19 mouse cellular contexts compared by ENCODE assay signal in the genomic region with DNA sequence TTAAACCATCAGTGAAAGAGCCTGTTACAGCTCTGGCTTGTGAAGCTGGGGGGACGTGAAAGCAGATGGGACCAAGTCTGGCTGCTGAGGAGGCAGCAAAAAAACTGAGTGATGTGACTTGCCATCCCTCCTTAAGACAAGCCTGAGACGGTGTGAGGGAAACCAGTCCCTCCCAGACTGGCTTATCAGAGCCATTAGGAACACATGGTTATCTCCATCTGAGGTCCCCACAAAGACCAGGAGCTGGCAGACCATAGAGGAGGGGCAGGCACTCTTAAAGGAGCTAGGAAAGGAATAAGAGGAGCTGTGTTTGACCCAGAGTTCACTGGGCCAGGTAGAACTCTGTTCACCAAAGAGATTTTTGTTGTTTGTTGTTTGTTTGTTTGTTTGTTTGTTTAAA. TPM values are rescaled to one million over a fixed set of nuclear protein-coding genes. Genes with fewer than 3 reads are reported as not detected.
DNase-seq lines count a peak whose midpoint lies in the region; ATAC-seq and TF ChIP-seq lines count a peak whose summit lies in the region.
"Had no signal": no experiment of that assay in that cellular context is flagged by ENCODE, and none has a peak within 500 bp of the region (broad histone marks: within the 10 kb centered on the region; RNA-seq: fewer than 3 reads in every experiment).

No protein-coding gene starts in this region.

- no peak overlapping the region for H3K9ac ChIP-seq in intestine, embryonic 15.5 days
- no peak overlapping the region for H3K9ac ChIP-seq in intestine, postnatal 0 days (ENCODE audit: low read depth, low read length)
- peak overlapping the region; percentile 61 for H3K9ac ChIP-seq in liver, embryonic 12.5 days
- no peak overlapping the region for H3K9ac ChIP-seq in midbrain, embryonic 11.5 days (ENCODE audit: low read length)
- H3K9ac ChIP-seq: hindbrain, embryonic 15.5 days had no signal

- no peak overlapping the region for H3K4me2 ChIP-seq in intestine, embryonic 15.5 days (replicated peaks)
- no peak overlapping the region for H3K4me2 ChIP-seq in intestine, postnatal 0 days (replicated peaks; ENCODE audit: low read depth)
- H3K4me2 ChIP-seq in liver, embryonic 12.5 days, result peak overlapping the region; percentile 66
- H3K4me2 ChIP-seq in midbrain, embryonic 11.5 days, result no peak overlapping the region
- H3K4me2 ChIP-seq: hindbrain, embryonic 15.5 days had no signal

- H3K9me3 ChIP-seq in intestine, embryonic 15.5 days, result no peaks in the 10 kb centered on the region
- H3K9me3 ChIP-seq in intestine, postnatal 0 days (ENCODE audit: control insufficient read depth), result no peaks in the 10 kb centered on the region
- H3K9me3 ChIP-seq in liver, embryonic 12.5 days (replicated peaks), result peaks cover 8% of the 10 kb centered on the region
- no peaks in the 10 kb centered on the region for H3K9me3 ChIP-seq in midbrain, embryonic 11.5 days (ENCODE audit: control insufficient read depth, low read length)
- H3K9me3 ChIP-seq: hindbrain, embryonic 15.5 days had no signal

- no peak overlapping the region for H3K27ac ChIP-seq in intestine, embryonic 15.5 days
- H3K27ac ChIP-seq in intestine, postnatal 0 days (ENCODE audit: low read depth, low read length), result no peak overlapping the region
- H3K27ac ChIP-seq in liver, embryonic 12.5 days, result peak overlapping the region; percentile 92
- no peak overlapping the region for H3K27ac ChIP-seq in midbrain, embryonic 11.5 days (ENCODE audit: low read depth, low read length)
- H3K27ac ChIP-seq: hindbrain, embryonic 15.5 days; kidney, postnatal 0 days had no signal

- H3K27me3 ChIP-seq in intestine, embryonic 15.5 days (replicated peaks), result 0 out of 2 replicates have a peak, but pooled peaks cover under 1% of the 10 kb centered on the region
- H3K27me3 ChIP-seq in intestine, postnatal 0 days (replicated peaks; ENCODE audit: control insufficient read depth, insufficient read depth, low read length), result no peaks in the 10 kb centered on the region
- no peaks in the 10 kb centered on the region for H3K27me3 ChIP-seq in liver, embryonic 12.5 days (replicated peaks)
- no peaks in the 10 kb centered on the region for H3K27me3 ChIP-seq in midbrain, embryonic 11.5 days (ENCODE audit: control insufficient read depth, insufficient read depth, low read length)
- H3K27me3 ChIP-seq: hindbrain, embryonic 15.5 days had no signal

- peak; percentile 71; the same call in 1 of the 2 replicates for ATAC-seq in intestine, embryonic 15.5 days
- ATAC-seq in intestine, postnatal 0 days, result no peak
- ATAC-seq in common myeloid progenitor, adult 5-6 weeks (replicated peaks; ENCODE audit: low read depth, poor library complexity, severe bottlenecking), result 0 out of 2 replicates have a peak, but pooled peaks have one; percentile 18
- peak; percentile 82 for ATAC-seq in liver, embryonic 12.5 days
- peak; percentile 51 for ATAC-seq in megakaryocyte-erythroid progenitor cell, adult 5-6 weeks (replicated peaks; ENCODE audit: low FRiP score, low TSS enrichment, poor library complexity, severe bottlenecking)
- no peak for ATAC-seq in midbrain, embryonic 11.5 days (ENCODE audit: low FRiP score)

- 0 out of 2 replicates have a peak, but pooled peaks cover 4% of the 10 kb centered on the region for H3K36me3 ChIP-seq in intestine, embryonic 15.5 days
- no peaks in the 10 kb centered on the region for H3K36me3 ChIP-seq in intestine, postnatal 0 days (ENCODE audit: control insufficient read depth, insufficient read depth)
- peaks cover 23% of the 10 kb centered on the region for H3K36me3 ChIP-seq in liver, embryonic 12.5 days
- no peaks in the 10 kb centered on the region for H3K36me3 ChIP-seq in midbrain, embryonic 11.5 days (ENCODE audit: control insufficient read depth, insufficient read depth, low read length)

- DNase-seq in layer of hippocampus, adult 9-11 months, result no peak
- DNase-seq in midbrain, embryonic 11.5 days (ENCODE audit: low spot score, missing footprints), result no peak
- no peak for DNase-seq in testis, postnatal 14 days (ENCODE audit: low spot score)
- DNase-seq: cerebellum, adult 9-11 months; gastrocnemius, postnatal 10 days; heart, adult 18-20 months; heart, postnatal 36 days; kidney, adult 11 months; layer of hippocampus, postnatal 36 days; retina, postnatal 1 day; right cerebral cortex, postnatal 4 days had no signal

- no peak overlapping the region for H3K4me3 ChIP-seq in intestine, embryonic 15.5 days (replicated peaks)
- H3K4me3 ChIP-seq in intestine, postnatal 0 days (ENCODE audit: low read depth, low read length), result no peak overlapping the region
- peak overlapping the region; percentile 12; the same call in 1 of the 2 replicates for H3K4me3 ChIP-seq in liver, embryonic 12.5 days
- no peak overlapping the region for H3K4me3 ChIP-seq in midbrain, embryonic 11.5 days (ENCODE audit: low read depth, low read length)
- H3K4me3 ChIP-seq: hindbrain, embryonic 15.5 days; megakaryocyte, embryonic 14.5 days had no signal

- 43% methylated on average over 2 of the region's 2 CpGs for whole genome bisulfite sequencing in intestine, embryonic 15.5 days
- WGBS in intestine, postnatal 0 days, result 42% methylated on average over 2 of the region's 2 CpGs
- 13% methylated on average over 2 of the region's 2 CpGs for WGBS in liver, embryonic 12.5 days (ENCODE audit: insufficient replicate concordance)
- WGBS in midbrain, embryonic 11.5 days, result 81% methylated on average over 2 of the region's 2 CpGs

- H3K4me1 ChIP-seq in intestine, embryonic 15.5 days (replicated peaks), result no peaks in the 10 kb centered on the region; the same call in 1 of the 2 replicates
- H3K4me1 ChIP-seq in intestine, postnatal 0 days (replicated peaks; ENCODE audit: control insufficient read depth, insufficient read depth, low read length), result no peaks in the 10 kb centered on the region
- peaks cover 99% of the 10 kb centered on the region for H3K4me1 ChIP-seq in liver, embryonic 12.5 days
- H3K4me1 ChIP-seq in midbrain, embryonic 11.5 days (ENCODE audit: control insufficient read depth, insufficient read depth, low read length), result peaks cover 7% of the 10 kb centered on the region; the same call in 1 of the 2 replicates

- TF ChIP-seq CTCF in intestine, postnatal 0 days (IDR thresholded peaks at IDR 0.05; ENCODE audit: low read depth), result no peak

RNA-seq across cellular contexts. Expression of a gene that starts 7.1 kb away (rescaled TPM):
- 9.6 and 10.6 TPM in 2 replicates for polyA plus RNA-seq in intestine, embryonic 15.5 days (2015; fragmentation: Nextera tagmentation; extraction: Ambion mirVana)
- polyA plus RNA-seq in intestine, postnatal 0 days (2015; fragmentation: Nextera tagmentation; extraction: Ambion mirVana), result 4.0 TPM in 2 replicates
- total RNA-seq in common myeloid progenitor, adult 5-6 weeks (2017), result 18.5 and 26.2 TPM in 2 replicates
- 16.4 and 17.5 TPM in 2 replicates for polyA plus RNA-seq in liver, embryonic 12.5 days (2016; fragmentation: Nextera tagmentation; extraction: Ambion mirVana)
- total RNA-seq in megakaryocyte-erythroid progenitor cell, adult 5-6 weeks (2014; fragmentation: Nextera tagmentation), result 34.5 and 39.2 TPM in 2 replicates
- total RNA-seq in megakaryocyte-erythroid progenitor cell, adult 5-6 weeks (2017), result 9.2 and 10.0 TPM in 2 replicates
- 16.5 and 19.8 TPM in 2 replicates for polyA plus RNA-seq in midbrain, embryonic 11.5 days (2014; fragmentation: Nextera tagmentation; extraction: Ambion mirVana)

Comparison
In these comparisons a context has a peak if more than half of its experiments do, and no peak if none do; other contexts are left out.
1. ATAC-seq: peak in intestine, embryonic 15.5 days (single experiment), common myeloid progenitor, adult 5-6 weeks (single experiment), liver, embryonic 12.5 days (single experiment) and megakaryocyte-erythroid progenitor cell, adult 5-6 weeks (single experiment); none in intestine, postnatal 0 days (single experiment) and midbrain, embryonic 11.5 days (single experiment).